Mouse (Mus musculus) neural tube, embryonic 15.5 days (tissue): ENCODE results near the gene Erich4. TPM values are rescaled to one million over a fixed set of nuclear protein-coding genes. Genes with fewer than 3 reads are reported as not detected.
"Not testable (repeated sequence)": the region's sequence is repeated elsewhere in the genome, so short reads cannot be mapped to it uniquely, and the experiment has no call there.

Experiments used
- ATAC-seq: fragments of 200-750 bp; cut with Nextera tagmentation; 2 replicates; pipeline ENCODE4 v1.8.0; 2017; ENCODE audit warnings: mild to moderate bottlenecking, moderate TSS enrichment, moderate library complexity; ENCODE audit not compliant: low FRiP score
- H3K27ac ChIP-seq: fragments of 300-500 bp; sonication (generic); replicated peaks from 2 replicates; pipeline ENCODE4 v1.5.1; 2015; ENCODE audit warnings: mild to moderate bottlenecking, inconsistent platforms
- H3K27me3 ChIP-seq: fragments of 300-500 bp; sonication (generic); replicated peaks from 2 replicates; pipeline ENCODE4 v1.6.1; 2015; ENCODE audit warnings: inconsistent platforms
- H3K36me3 ChIP-seq: fragments of 300-500 bp; sonication (generic); 2 replicates; pipeline ENCODE4 v1.6.1; 2015; ENCODE audit warnings: inconsistent platforms
- H3K4me1 ChIP-seq: fragments of 300-500 bp; sonication (generic); 2 replicates; pipeline ENCODE4 v1.6.1; 2015; ENCODE audit warnings: inconsistent platforms
- H3K4me2 ChIP-seq: fragments of 300-500 bp; sonication (generic); 2 replicates; pipeline ENCODE4 v1.6.1; 2015; ENCODE audit warnings: inconsistent platforms, mild to moderate bottlenecking, moderate library complexity
- H3K4me3 ChIP-seq: fragments of 300-500 bp; sonication (generic); replicated peaks from 2 replicates; pipeline ENCODE4 v1.5.1; 2015; ENCODE audit warnings: mild to moderate bottlenecking, inconsistent platforms
- H3K9ac ChIP-seq: fragments of 300-500 bp; sonication (generic); replicated peaks from 2 replicates; pipeline ENCODE4 v1.6.1; 2015; ENCODE audit warnings: mild to moderate bottlenecking, inconsistent platforms
- H3K9me3 ChIP-seq: fragments of 300-500 bp; sonication (generic); replicated peaks from 2 replicates; pipeline ENCODE4 v1.6.1; 2016; ENCODE audit warnings: inconsistent platforms
- WGBS: fragments of 180-500 bp; shearing (Covaris S2); methylation state at CpG from one replicate; pipeline ENCODE4 v1.1.7; 2015; ENCODE audit warnings: mixed read lengths; 5-methylcytosine and 5-hydroxymethylcytosine counted together
- polyA plus RNA-seq: library from polyadenylated mRNA; unstranded; fragments of >200 nt; fragmentation: Nextera tagmentation; extraction: Ambion mirVana; gene quantifications from 2 replicates; pipeline ENCODE4 v1.2.1, GENCODE M21; 2015

Erich4 gene
- polyA plus RNA-seq, 1 experiment from 2014 or later: not detected

DNA sequence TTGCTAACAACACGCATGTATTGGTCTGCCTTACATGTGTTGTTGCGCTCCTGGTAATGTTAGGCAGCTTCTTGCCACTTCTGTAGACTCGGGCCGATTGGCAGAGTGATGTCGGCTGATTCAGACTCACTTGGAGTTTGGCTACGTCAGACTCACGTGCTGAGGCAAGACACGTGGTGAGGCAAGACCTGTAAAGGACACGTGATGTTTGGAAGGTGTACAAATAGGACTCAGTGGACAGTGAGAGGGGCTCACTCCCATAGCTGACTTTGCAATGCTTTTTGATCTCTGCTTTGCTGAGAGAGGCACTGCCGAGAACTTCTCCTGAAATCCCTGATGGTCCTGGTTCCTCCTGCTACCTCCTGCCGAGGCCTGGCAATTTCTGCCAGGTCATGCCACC is 15.0 kb downstream of the Erich4 start:
- no peak for ATAC-seq
- H3K27me3 ChIP-seq: no peaks in the 10 kb centered on the region
- 90% methylated on average over 11 of the region's 11 CpGs for WGBS

DNA sequence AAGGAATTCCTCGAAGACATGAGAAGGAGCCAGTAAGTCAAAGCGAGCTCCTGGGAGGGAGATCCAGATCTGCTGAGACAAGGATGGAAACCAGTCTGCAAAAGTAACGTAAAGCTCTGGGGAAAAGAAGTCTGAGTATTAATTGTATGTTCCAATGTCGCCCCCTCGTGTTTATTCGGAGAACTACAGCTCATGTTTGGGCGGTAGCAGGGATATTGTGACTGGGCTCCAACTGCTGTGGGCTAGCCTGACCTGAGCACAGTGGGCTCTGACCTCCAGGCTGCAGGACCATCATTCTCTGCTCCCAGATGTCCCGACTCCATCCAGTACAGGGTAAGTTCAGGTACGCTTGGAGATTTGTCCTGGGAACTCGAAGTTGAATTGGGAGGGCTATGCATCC is 16.0 kb downstream of the Erich4 start:
- H3K4me3 ChIP-seq: no peak overlapping the region
- ATAC-seq: no peak
- H3K4me1 ChIP-seq: no peaks in the 10 kb centered on the region
- WGBS: 11% methylated on average over 10 of the region's 10 CpGs
- no peaks in the 10 kb centered on the region for H3K36me3 ChIP-seq
- H3K4me2 ChIP-seq: no peak overlapping the region
- no peaks in the 10 kb centered on the region for H3K9me3 ChIP-seq
- H3K9ac ChIP-seq: no peak overlapping the region
- no peak overlapping the region for H3K27ac ChIP-seq
- H3K27me3 ChIP-seq: no peaks in the 10 kb centered on the region

More for the DNA sequence above, 15.0 kb downstream of the Erich4 start:
- Histone ChIP-seq H3K9me3 (no peaks in the 10 kb centered on the region), H3K36me3 (no peaks in the 10 kb centered on the region), H3K4me2 (no peak overlapping the region), H3K27ac (no peak overlapping the region), H3K9ac (no peak overlapping the region), H3K4me3 (no peak overlapping the region), H3K4me1 (no peaks in the 10 kb centered on the region)

DNA sequence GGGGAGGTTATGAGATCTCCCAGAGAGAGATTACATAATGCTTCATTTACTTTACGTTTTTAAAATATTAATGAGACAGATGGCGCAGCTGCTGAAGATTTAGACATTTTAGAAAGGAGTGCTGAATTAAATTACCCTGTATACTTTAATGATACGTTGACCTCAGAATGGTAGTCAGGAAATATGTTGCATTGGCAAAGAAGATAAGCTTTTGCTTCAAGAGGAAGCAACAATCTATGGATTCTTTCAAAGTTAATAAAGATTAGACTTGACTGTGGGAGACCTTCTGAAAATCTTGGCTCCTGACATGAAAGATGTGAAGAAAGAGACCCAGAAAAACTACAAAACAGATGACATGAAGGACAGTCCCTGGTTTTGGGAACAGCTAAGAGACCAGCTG is 21.8 kb downstream of the Erich4 start:
- no peak overlapping the region for H3K4me3 ChIP-seq
- ATAC-seq: no peak
- H3K27ac ChIP-seq: no peak overlapping the region
- no peaks in the 10 kb centered on the region for H3K9me3 ChIP-seq
- 57% methylated on average over 3 of the region's 3 CpGs for WGBS
- H3K27me3 ChIP-seq: no peaks in the 10 kb centered on the region
- no peaks in the 10 kb centered on the region for H3K36me3 ChIP-seq
- no peak overlapping the region for H3K9ac ChIP-seq
- H3K4me2 ChIP-seq: no peak overlapping the region
- no peaks in the 10 kb centered on the region for H3K4me1 ChIP-seq

DNA sequence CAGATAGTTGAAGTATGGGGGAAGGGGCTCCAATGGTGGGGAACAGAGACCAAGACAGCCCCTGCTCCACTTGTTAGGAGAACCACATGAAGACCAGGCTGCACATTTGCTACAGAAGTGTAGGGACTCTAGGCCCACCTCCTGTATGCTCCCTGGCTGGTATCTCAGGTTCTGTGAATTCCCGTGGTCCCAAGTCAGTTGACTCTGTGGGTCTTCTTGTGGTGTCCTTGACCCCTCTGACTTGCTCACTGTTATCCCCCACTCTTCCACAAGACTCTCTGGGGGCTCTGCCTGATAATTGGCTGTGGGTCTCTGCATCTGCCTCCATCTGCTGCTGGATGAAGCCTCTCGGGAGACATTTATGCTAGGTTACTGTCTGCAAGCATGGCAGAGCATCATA is 24.5 kb downstream of the Erich4 start:
- whole genome bisulfite sequencing: 85% methylated on average over 2 of the region's 2 CpGs
- Histone ChIP-seq H3K36me3 (no peaks in the 10 kb centered on the region), H3K4me3 (no peak overlapping the region), H3K27me3 (no peaks in the 10 kb centered on the region), H3K4me2 (no peak overlapping the region), H3K9ac (no peak overlapping the region), H3K9me3 (no peaks in the 10 kb centered on the region), H3K27ac (no peak overlapping the region), H3K4me1 (no peaks in the 10 kb centered on the region)
- ATAC-seq: no peak

DNA sequence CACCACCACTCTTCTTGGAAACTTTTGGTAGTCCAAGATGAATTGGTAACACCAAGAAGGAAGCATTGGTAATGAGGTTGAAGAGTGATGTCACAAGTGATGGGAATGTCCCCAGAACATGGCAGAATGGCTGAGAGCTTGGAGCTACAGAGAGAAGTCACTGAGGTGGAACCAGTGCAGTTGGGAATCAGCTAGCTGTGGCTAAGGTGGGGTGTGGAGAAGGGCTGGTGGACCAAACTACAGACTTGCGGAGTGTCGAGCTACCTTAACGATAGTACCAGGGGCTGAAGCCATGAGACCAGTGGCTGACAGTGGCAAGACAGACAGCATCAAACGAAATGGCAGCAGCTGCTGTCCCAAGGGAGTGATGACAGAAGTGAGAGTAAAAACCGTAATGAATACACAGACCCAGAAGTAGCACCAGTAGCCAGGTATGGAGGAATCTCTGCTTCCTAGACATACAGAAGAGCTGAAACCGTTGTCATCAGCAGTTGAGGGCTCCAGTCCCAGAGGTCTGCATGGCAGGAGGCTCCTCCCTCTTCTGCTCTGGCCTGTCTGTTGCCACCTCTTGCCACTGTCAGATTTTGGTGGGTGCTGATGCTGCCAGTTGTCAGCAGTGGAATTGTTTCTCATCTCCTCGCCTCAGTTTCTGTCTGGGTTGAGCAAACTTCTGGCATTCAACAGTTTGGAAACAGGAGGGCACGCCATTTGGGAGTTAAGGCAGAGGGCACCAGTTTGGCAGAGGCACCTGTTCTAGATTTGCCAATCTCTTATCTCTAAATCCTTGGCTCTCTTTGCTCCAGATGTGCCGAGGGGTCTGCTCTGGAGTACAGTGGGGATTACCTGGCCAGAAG is 30.1 kb downstream of the Erich4 start:
- no peak overlapping the region for H3K9ac ChIP-seq
- H3K4me3 ChIP-seq: no peak overlapping the region
- no peaks in the 10 kb centered on the region for H3K4me1 ChIP-seq
- 83% methylated on average over 9 of the region's 9 CpGs for WGBS
- H3K36me3 ChIP-seq: no peaks in the 10 kb centered on the region
- no peak overlapping the region for H3K27ac ChIP-seq
- H3K4me2 ChIP-seq: no peak overlapping the region
- no peaks in the 10 kb centered on the region for H3K27me3 ChIP-seq
- no peaks in the 10 kb centered on the region for H3K9me3 ChIP-seq
- ATAC-seq: no peak

DNA sequence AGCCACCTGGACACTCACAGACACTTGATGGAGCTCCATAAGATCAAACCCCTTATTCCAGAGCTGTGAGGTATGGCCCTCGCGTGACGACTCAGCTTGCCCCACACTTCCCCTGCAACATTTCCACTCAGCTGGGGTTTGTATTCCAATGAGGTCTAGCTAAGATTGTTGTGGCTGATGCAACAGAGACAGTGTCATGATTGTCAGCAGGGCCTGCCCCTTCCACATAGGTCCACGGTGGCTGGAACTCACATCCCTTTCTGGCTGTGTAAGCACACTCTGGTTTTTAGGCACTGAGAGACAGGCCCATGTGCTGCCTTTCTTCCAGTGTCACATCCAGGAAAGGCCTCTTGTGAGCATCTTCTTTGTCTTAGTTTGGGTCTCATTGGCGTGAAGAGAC is 31.0 kb downstream of the Erich4 start:
- ATAC-seq: no peak
- Histone ChIP-seq H3K4me3 (no peak overlapping the region), H3K4me2 (no peak overlapping the region), H3K4me1 (no peaks in the 10 kb centered on the region), H3K9me3 (no peaks in the 10 kb centered on the region), H3K36me3 (no peaks in the 10 kb centered on the region), H3K9ac (no peak overlapping the region), H3K27me3 (no peaks in the 10 kb centered on the region), H3K27ac (no peak overlapping the region)
- 88% methylated on average over 5 of the region's 5 CpGs for WGBS

DNA sequence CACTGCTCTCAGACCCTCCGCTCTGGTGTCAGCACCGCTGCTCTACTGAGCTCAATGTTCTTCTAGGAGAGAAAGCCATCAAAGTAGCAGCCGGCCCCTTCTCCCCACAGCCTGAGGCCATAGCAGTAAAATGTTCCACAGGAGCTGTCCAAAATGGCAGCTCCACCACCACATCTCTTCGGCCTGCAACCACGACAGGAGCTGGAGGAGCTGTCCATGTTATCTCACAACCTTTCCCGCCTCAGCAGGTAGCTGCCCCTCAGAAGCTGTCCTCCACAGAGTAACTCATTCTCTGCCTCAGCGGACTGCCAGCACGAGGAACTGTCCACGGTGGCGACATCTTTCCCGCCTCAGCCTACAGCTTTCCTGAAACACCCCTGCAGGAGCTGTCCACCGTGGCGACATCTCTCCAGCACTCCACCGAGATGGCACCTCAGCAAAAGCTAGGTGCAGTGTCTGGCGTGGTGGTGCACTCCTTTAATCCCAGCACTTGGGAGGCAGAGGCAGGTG is 33.3 kb downstream of the Erich4 start:
- Histone ChIP-seq H3K9ac (no peak overlapping the region), H3K4me3 (no peak overlapping the region), H3K27me3 (no peaks in the 10 kb centered on the region), H3K9me3 (no peaks in the 10 kb centered on the region), H3K4me2 (no peak overlapping the region), H3K27ac (no peak overlapping the region), H3K4me1 (no peaks in the 10 kb centered on the region), H3K36me3 (no peaks in the 10 kb centered on the region)
- 89% methylated on average over 15 of the region's 15 CpGs for WGBS
- ATAC-seq: no peak

DNA sequence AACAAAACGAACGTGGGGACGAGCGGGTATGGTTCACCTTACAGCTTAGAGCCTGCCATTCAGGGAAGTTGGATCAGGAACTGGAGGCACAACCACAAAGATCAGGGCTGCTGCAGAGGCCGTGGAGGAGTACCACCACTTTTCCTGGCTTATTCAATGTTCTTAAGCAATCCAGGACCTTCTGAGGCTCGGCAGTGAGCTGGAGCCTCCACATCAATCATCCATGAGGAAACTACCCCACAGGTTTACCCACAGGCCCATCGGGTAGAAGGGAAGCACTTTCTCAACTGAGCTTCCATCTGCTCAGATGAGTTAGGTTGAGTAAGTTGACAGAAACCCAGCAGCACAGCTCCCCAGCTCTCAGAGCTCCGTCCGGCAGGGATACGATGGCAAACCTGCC is 36.3 kb downstream of the Erich4 start:
- no peak overlapping the region for H3K4me2 ChIP-seq
- H3K4me1 ChIP-seq: no peaks in the 10 kb centered on the region
- H3K9ac ChIP-seq: no peak overlapping the region
- no peaks in the 10 kb centered on the region for H3K27me3 ChIP-seq
- H3K27ac ChIP-seq: no peak overlapping the region
- no peaks in the 10 kb centered on the region for H3K9me3 ChIP-seq
- no peak overlapping the region for H3K4me3 ChIP-seq
- 89% methylated on average over 10 of the region's 10 CpGs for WGBS
- no peaks in the 10 kb centered on the region for H3K36me3 ChIP-seq
- no peak for ATAC-seq

DNA sequence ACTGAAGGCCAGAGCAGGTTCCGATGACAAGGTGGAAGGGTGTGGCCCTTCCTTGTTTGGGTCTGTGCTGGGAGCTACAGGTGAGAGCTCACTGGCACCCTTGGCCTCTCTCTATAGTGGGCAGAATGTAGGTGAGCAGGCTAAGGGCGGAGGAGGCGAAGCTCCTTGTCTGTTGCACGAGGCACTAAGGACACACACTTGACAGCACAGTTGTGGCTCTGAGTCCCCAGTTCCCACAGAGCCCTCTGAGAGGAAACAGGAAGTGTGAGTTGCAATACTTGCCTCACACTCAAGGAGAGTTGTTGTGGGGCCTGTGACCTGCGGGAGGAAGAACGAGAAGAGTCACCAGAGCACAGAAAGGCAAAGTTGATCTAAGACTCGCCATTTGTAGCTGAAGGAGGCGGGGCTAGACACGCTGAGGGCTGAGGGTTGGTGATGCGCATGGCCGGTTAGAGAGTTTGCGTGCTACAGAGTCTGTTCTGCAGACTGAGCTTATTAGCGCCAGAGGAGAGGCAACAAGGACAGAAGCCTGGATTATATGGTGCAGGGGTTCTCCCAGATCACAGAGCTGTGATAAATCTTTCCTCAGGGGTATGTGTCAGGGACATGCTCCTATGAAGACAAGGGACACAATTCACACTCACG is 38.8 kb downstream of the Erich4 start:
- not testable (repeated sequence) for H3K4me1 ChIP-seq, H3K36me3 ChIP-seq, H3K9me3 ChIP-seq, H3K27ac ChIP-seq, ATAC-seq, H3K4me3 ChIP-seq, H3K27me3 ChIP-seq, H3K4me2 ChIP-seq, H3K9ac ChIP-seq
- 82% methylated on average over 12 of the region's 14 CpGs for WGBS

DNA sequence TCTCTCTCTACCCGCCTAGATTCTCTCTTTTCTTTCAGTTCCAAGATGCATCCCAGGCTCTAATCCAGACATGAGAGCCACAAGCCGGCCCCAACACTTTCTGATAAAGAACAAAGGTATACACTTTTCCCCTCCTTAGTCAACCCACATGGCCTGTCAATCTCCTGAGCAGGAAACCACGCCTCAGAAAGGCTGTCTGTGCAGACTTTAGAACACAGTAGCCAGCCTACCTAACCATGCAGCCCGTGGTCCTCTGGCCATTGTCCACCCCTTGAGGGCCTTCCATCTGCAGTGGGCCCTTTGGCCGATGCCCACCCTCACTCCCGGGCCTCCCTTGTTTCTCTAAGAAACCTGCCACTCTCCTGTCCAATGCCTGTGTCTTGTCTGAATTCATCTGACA is 39.4 kb downstream of the Erich4 start:
- H3K4me3 ChIP-seq, H3K4me2 ChIP-seq, ATAC-seq, H3K27ac ChIP-seq, H3K4me1 ChIP-seq, H3K9me3 ChIP-seq, H3K36me3 ChIP-seq, H3K9ac ChIP-seq, H3K27me3 ChIP-seq: not testable (repeated sequence)
- WGBS: 58% methylated on average over 6 of the region's 6 CpGs

DNA sequence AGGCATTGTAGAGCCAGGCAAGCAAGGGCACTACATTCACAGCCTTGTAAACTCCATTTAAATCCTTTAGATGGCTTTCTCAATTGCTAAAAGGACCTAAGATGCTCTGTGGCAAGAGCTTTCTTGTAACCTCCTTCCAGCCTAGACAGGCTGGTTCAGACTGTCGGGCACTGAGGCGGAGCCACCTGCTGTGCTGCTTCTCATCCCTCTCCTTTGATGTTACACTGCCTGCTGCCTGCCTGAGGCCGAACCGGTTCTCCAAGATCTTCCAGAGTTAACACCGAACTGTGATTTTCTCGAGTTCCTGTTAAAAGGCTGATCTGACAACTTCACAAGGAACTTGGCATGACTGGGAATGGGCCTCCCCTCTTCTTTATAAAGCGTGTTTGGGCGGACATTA is 39.8 kb downstream of the Erich4 start:
- no peak overlapping the region for H3K27ac ChIP-seq
- H3K4me1 ChIP-seq: no peaks in the 10 kb centered on the region
- H3K9ac ChIP-seq: no peak overlapping the region
- H3K4me3 ChIP-seq: no peak overlapping the region
- H3K9me3 ChIP-seq: no peaks in the 10 kb centered on the region
- no peak for ATAC-seq
- H3K27me3 ChIP-seq: no peaks in the 10 kb centered on the region
- H3K4me2 ChIP-seq: no peak overlapping the region
- 15% methylated on average over 8 of the region's 8 CpGs for WGBS
- H3K36me3 ChIP-seq: no peaks in the 10 kb centered on the region

DNA sequence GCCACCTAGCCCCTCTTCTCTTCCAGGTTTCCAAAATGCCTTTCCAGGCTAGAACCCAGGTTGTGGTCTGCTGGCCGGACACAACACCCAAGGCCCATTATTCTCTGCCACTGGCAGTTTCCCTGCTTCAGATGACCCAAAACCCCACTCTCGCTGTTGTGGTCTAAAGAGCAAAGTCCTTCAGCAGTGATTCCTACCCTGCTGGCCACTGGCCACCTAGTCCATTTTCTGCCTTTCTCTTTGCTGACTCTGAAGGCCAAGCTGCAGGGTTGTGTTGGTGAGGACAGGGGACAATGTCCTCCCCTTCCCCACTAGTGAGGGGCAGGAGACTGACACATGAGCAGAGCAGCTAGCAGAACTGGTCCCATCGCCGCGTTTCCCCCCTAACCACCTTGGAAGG is 40.6 kb downstream of the Erich4 start:
- Histone ChIP-seq H3K27ac (no peak overlapping the region), H3K9ac (no peak overlapping the region), H3K36me3 (no peaks in the 10 kb centered on the region), H3K4me1 (no peaks in the 10 kb centered on the region), H3K27me3 (no peaks in the 10 kb centered on the region), H3K4me2 (no peak overlapping the region), H3K4me3 (no peak overlapping the region), H3K9me3 (no peaks in the 10 kb centered on the region)
- 89% methylated on average over 5 of the region's 5 CpGs for WGBS
- no peak for ATAC-seq
